Mouse (Mus musculus) layer of hippocampus, adult 11-12 months (tissue): ENCODE measurements around the gene Dld.

Source experiments
- DNase-seq: peaks from one replicate; pipeline ENCODE4 v3.0.0; 2022; ENCODE audit warnings: low spot score

The Dld gene

GRCm38 (mm10) chr12:31350944-31351928 is at the start of gene Dld:
Gene Dld (minus strand): TSS chr12:31351453.
- peak; percentile 96 for DNase-seq

- no peak for DNase-seq
These were observed 49.6 kb upstream of the Dld start for GRCm38 (mm10) chr12:31400821-31401220.

GRCm38 (mm10) chr12:31397709-31398108 is 46.5 kb upstream of the Dld start:
- DNase-seq, result no peak

GRCm38 (mm10) chr12:31395895-31396294 is 44.6 kb upstream of the Dld start:
- no peak for DNase-seq

GRCm38 (mm10) chr12:31391696-31392095 is 40.4 kb upstream of the Dld start:
- no peak for DNase-seq

GRCm38 (mm10) chr12:31390571-31390970 is 39.3 kb upstream of the Dld start, which contains the start of gene Slc26a3:
Gene Slc26a3 (plus strand): TSS chr12:31390871.
- no peak for DNase-seq

- no peak for DNase-seq
These were observed 36.0 kb upstream of the Dld start for GRCm38 (mm10) chr12:31387303-31387702.

- no peak for DNase-seq
These were observed 31.2 kb upstream of the Dld start for GRCm38 (mm10) chr12:31382451-31382850.

GRCm38 (mm10) chr12:31380878-31381277 is 29.6 kb upstream of the Dld start:
- DNase-seq, result no peak

- DNase-seq, result no peak
These were observed 26.0 kb upstream of the Dld start for GRCm38 (mm10) chr12:31377241-31377640.

- DNase-seq, result no peak
These were observed 25.2 kb upstream of the Dld start for GRCm38 (mm10) chr12:31376326-31376950.

- DNase-seq, result no peak
These were observed 24.0 kb upstream of the Dld start for GRCm38 (mm10) chr12:31375283-31375615.

GRCm38 (mm10) chr12:31374603-31375282 is 23.5 kb upstream of the Dld start:
- peak; percentile 74 for DNase-seq

GRCm38 (mm10) chr12:31369656-31370055 is 18.4 kb upstream of the Dld start:
- no peak for DNase-seq

GRCm38 (mm10) chr12:31369118-31369517 is 17.9 kb upstream of the Dld start:
- no peak for DNase-seq

- no peak for DNase-seq
These were observed 16.5 kb upstream of the Dld start for GRCm38 (mm10) chr12:31367721-31368120.

GRCm38 (mm10) chr12:31366428-31366827 is 15.2 kb upstream of the Dld start:
- no peak for DNase-seq

GRCm38 (mm10) chr12:31350191-31350943 is 886 bp downstream of the Dld start:
- DNase-seq, result no peak

GRCm38 (mm10) chr12:31333261-31333660 is 18.0 kb downstream of the Dld start:
- DNase-seq, result no peak

GRCm38 (mm10) chr12:31327139-31327538 is 24.1 kb downstream of the Dld start:
- no peak for DNase-seq

GRCm38 (mm10) chr12:31323136-31323695 is 28.0 kb downstream of the Dld start:
- no peak for DNase-seq

GRCm38 (mm10) chr12:31321532-31321931 is 29.7 kb downstream of the Dld start:
- no peak for DNase-seq
